Mouse (Mus musculus): ENCODE data around the gene Basp1. TPM values are rescaled to one million over a fixed set of nuclear protein-coding genes. Genes with fewer than 3 reads are reported as not detected.

The Basp1 gene
- total RNA-seq, 2 experiments from 2014 or later, result 2.6 to 8.3 TPM

Other genes starting within 250 kb of the Basp1 start
- gene Myo10, start 208.8 kb upstream of the Basp1 start, total RNA-seq (2015; ENCODE audit: low replicate concordance), result 1.7 and 2.1 TPM in 2 replicates
- gene Myo10, start 208.8 kb upstream of the Basp1 start, total RNA-seq (2017; ENCODE audit: low replicate concordance), result 5.9 and 6.0 TPM in 2 replicates

Measured in erythroblast, adult 5-6 weeks (primary cell).